ENCODE assay signal across 9 mouse cellular contexts in genomic region chr19:41339020-41339836, GRCm38 (mm10). TPM values are rescaled to one million over a fixed set of nuclear protein-coding genes. Genes with fewer than 3 reads are reported as not detected.
DNase-seq lines count a peak whose midpoint lies in the region; ATAC-seq lines count a peak whose summit lies in the region.
"Had no signal": no experiment of that assay in that cellular context is flagged by ENCODE, and none has a peak within 500 bp of the region (broad histone marks: within the 10 kb centered on the region; RNA-seq: fewer than 3 reads in every experiment).

No protein-coding gene starts in this region.

- H3K27me3 ChIP-seq in heart, embryonic 12.5 days (replicated peaks) = no peaks in the 10 kb centered on the region
- no peaks in the 10 kb centered on the region for H3K27me3 ChIP-seq in hindbrain, embryonic 13.5 days

- ATAC-seq in heart, embryonic 12.5 days (ENCODE audit: insufficient number of reproducible peaks, low FRiP score) = peak; percentile 29; the same call in 1 of the 2 replicates
- no peak for ATAC-seq in hindbrain, embryonic 13.5 days (ENCODE audit: low FRiP score)

- H3K4me2 ChIP-seq in heart, embryonic 12.5 days = 0 out of 2 replicates have a peak overlapping the region, but pooled peaks have one; percentile 4
- no peak overlapping the region for H3K4me2 ChIP-seq in hindbrain, embryonic 13.5 days
- H3K4me2 ChIP-seq: midbrain, embryonic 12.5 days had no signal

- H3K4me3 ChIP-seq in heart, embryonic 12.5 days = no peak overlapping the region
- no peak overlapping the region for H3K4me3 ChIP-seq in hindbrain, embryonic 13.5 days
- H3K4me3 ChIP-seq: midbrain, embryonic 12.5 days had no signal

- H3K36me3 ChIP-seq in heart, embryonic 12.5 days = no peaks in the 10 kb centered on the region
- H3K36me3 ChIP-seq in hindbrain, embryonic 13.5 days = no peaks in the 10 kb centered on the region
- H3K36me3 ChIP-seq: midbrain, embryonic 12.5 days had no signal

- WGBS in heart, embryonic 12.5 days = 44% methylated on average over 21 of the region's 21 CpGs
- WGBS in hindbrain, embryonic 13.5 days = 76% methylated on average over 21 of the region's 21 CpGs

- DNase-seq in gastrocnemius, postnatal 25 days = peak; percentile 27
- DNase-seq in gastrocnemius, postnatal 4 days (ENCODE audit: low spot score in 2 of 2) = no peak
- peak; percentile 56 for DNase-seq in CD4-positive, CD25-positive, alpha-beta regulatory T cell, adult 2 months (ENCODE audit: low read depth, low spot score)
- peak; percentile 68 for DNase-seq in lung, postnatal 36 days
- peak; percentile 34 for DNase-seq in thymus, postnatal 14 days
- DNase-seq in neural tube, embryonic 10.5 days (ENCODE audit: extremely low spot score, low spot score) = no peak

- no peak overlapping the region for H3K9ac ChIP-seq in heart, embryonic 12.5 days
- H3K9ac ChIP-seq in hindbrain, embryonic 13.5 days = no peak overlapping the region
- H3K9ac ChIP-seq: midbrain, embryonic 12.5 days had no signal

- H3K9me3 ChIP-seq in heart, embryonic 12.5 days (replicated peaks) = no peaks in the 10 kb centered on the region
- H3K9me3 ChIP-seq in hindbrain, embryonic 13.5 days = no peaks in the 10 kb centered on the region
- H3K9me3 ChIP-seq: midbrain, embryonic 12.5 days had no signal

- H3K4me1 ChIP-seq in heart, embryonic 12.5 days (replicated peaks) = peaks cover 6% of the 10 kb centered on the region
- no peaks in the 10 kb centered on the region for H3K4me1 ChIP-seq in hindbrain, embryonic 13.5 days (replicated peaks)
- H3K4me1 ChIP-seq: midbrain, embryonic 12.5 days had no signal

- no peak overlapping the region for H3K27ac ChIP-seq in heart, embryonic 12.5 days (ENCODE audit: poor library complexity, severe bottlenecking)
- no peak overlapping the region for H3K27ac ChIP-seq in hindbrain, embryonic 13.5 days
- H3K27ac ChIP-seq: midbrain, embryonic 12.5 days had no signal

RNA-seq across cellular contexts. Expression of gene Pik3ap1, which starts 45.7 kb away (rescaled TPM):
- total RNA-seq in gastrocnemius, postnatal 25 days (2021) = under 1 TPM; 0.33 to 0.56 TPM
- 1 to 10 TPM; 2.5 to 2.8 TPM for total RNA-seq in gastrocnemius, postnatal 4 days (2021)
- 1.3 and 1.4 TPM in 2 replicates for polyA plus RNA-seq in heart, embryonic 12.5 days (2016; fragmentation: Nextera tagmentation; extraction: Ambion mirVana)
- polyA plus RNA-seq in hindbrain, embryonic 13.5 days (2015; fragmentation: Nextera tagmentation; extraction: Ambion mirVana) = 2.0 and 2.2 TPM in 2 replicates

Comparison
In these comparisons a context has a peak if more than half of its experiments do, and no peak if none do; other contexts are left out.
1. DNase-seq: peak in gastrocnemius, postnatal 25 days (single experiment), CD4-positive, CD25-positive, alpha-beta regulatory T cell, adult 2 months (single experiment), lung, postnatal 36 days (single experiment) and thymus, postnatal 14 days (single experiment); none in gastrocnemius, postnatal 4 days (0 of 2) and neural tube, embryonic 10.5 days (single experiment).